Mouse (Mus musculus): ENCODE data around the gene 1700001O22Rik. TPM values are rescaled to one million over a fixed set of nuclear protein-coding genes. Genes with fewer than 3 reads are reported as not detected.

Gene 1700001O22Rik
- total and polyA plus RNA-seq, 3 experiments = not detected

DNA sequence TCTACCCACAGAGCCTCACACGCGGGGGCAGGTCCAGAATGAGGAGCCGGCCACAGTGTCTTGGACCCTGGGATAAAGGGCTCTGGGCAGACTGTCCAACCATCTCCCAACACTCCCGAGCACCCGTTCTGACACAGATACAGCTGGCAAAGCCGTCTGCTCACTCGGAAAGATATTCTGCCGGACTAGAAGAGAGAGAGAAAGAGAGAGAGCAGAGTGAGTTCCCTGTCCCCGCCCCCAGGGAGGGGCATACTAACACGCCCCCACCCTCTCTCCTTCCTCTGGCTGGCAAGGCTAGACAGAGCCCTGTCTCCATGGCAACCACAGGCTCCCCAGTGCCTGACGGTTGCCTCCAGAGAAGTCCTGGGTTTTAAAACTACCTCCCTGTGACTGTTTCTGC lies 7.1 kb downstream of the 1700001O22Rik start:
- no peak overlapping the region for H3K9ac ChIP-seq (ENCODE audit: insufficient read depth, low read depth)
- in situ Hi-C loops (cut with MboI; ENCODE audit: low pct_ligation_motif_present, low pct_unique_long_range_greater_than_20kb, low sequenced_read_pairs) = no loop called here
- no peaks in the 10 kb centered on the region for H3K36me3 ChIP-seq (replicated peaks in 1 of 2; ENCODE audit: control insufficient read depth in 1 of 2, insufficient read depth in 1 of 2, low read length in 1 of 2)
- dilution Hi-C loops (cut with MboI; ENCODE audit: extremely low pct_ligation_motif_present, extremely low pct_unique_long_range_greater_than_20kb, low sequenced_read_pairs) = no loop called here
- H3K79me2 ChIP-seq (replicated peaks; ENCODE audit: control insufficient read depth, extremely low read depth, insufficient read depth, poor library complexity, severe bottlenecking) = no peaks in the 10 kb centered on the region
- H3K27me3 ChIP-seq (replicated peaks) = peaks cover 51% of the 10 kb centered on the region
- TF ChIP-seq MAZ (IDR thresholded peaks at IDR 0.05; ENCODE audit: low read depth, low read length) (peak; percentile 57; the same call in 1 of the 2 replicates), MXI1 (IDR thresholded peaks at IDR 0.05; ENCODE audit: low read depth, low read length) (0 out of 2 replicates have a peak, but pooled peaks have one; percentile 55), MEF2A (IDR thresholded peaks at IDR 0.05; ENCODE audit: borderline replicate concordance, low read depth, low read length) (0 out of 2 replicates have a peak, but pooled peaks have one; percentile 8), NRF1 (IDR thresholded peaks at IDR 0.05; ENCODE audit: low read depth, low read length) (no peak), KAT2A (IDR thresholded peaks at IDR 0.05; ENCODE audit: insufficient replicate concordance, low read length) (no peak), ZMIZ1 (IDR thresholded peaks at IDR 0.05; ENCODE audit: low read depth, low read length) (no peak)
- H3K4me1 ChIP-seq (ENCODE audit: control insufficient read depth in 1 of 2, insufficient read depth in 2 of 2) = peaks cover 11 to 35% of the 10 kb centered on the region in 2 experiments
- peak; percentile 85 for DNase-seq (ENCODE audit: extremely low read depth)
- no peaks in the 10 kb centered on the region for H3K9me3 ChIP-seq (replicated peaks; ENCODE audit: low read length)
- H3K27ac ChIP-seq (ENCODE audit: insufficient read depth, low read depth) = no peak overlapping the region
- H3K4me2 ChIP-seq (ENCODE audit: insufficient read depth, low read depth, poor library complexity, severe bottlenecking) = peak overlapping the region; percentile 23
- H3K4me3 ChIP-seq (replicated peaks in 1 of 3; ENCODE audit: low read depth in 2 of 3, low read length in 2 of 3, poor library complexity in 1 of 3) = peak overlapping the region in 2 of 3 experiments; percentile 24 to 36

DNA sequence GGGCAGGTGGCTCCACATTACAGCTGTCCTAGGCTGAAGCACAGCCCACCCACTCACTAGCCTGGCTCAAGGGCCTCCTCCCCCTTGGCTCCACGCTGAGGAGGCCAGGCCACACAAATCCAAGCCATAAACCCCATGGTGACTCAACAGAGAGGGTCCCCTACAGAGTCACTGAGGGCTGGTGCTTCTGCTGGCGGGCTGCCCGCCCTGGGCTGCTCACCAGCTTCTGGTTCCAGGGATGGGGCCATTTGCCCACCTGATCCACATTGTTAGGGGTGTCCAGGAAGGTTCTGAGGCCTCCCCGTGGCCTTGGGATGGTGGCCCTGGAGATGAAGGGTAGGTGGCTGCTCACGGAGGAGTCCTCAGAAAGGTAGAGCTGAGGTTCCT lies 7.6 kb downstream of the 1700001O22Rik start:
- Histone ChIP-seq H3K27me3 (replicated peaks) (peaks cover 46% of the 10 kb centered on the region), H3K27ac (ENCODE audit: insufficient read depth, low read depth) (no peak overlapping the region), H3K79me2 (replicated peaks; ENCODE audit: control insufficient read depth, extremely low read depth, insufficient read depth, poor library complexity, severe bottlenecking) (no peaks in the 10 kb centered on the region), H3K9ac (ENCODE audit: insufficient read depth, low read depth) (no peak overlapping the region), H3K4me3 (replicated peaks in 1 of 3; ENCODE audit: low read depth in 2 of 3, low read length in 2 of 3, poor library complexity in 1 of 3) (peak overlapping the region in 1 of 3 experiments; percentile 36), H3K4me2 (ENCODE audit: insufficient read depth, low read depth, poor library complexity, severe bottlenecking) (no peak overlapping the region), H3K9me3 (replicated peaks; ENCODE audit: low read length) (no peaks in the 10 kb centered on the region), H3K4me1 (ENCODE audit: control insufficient read depth in 1 of 2, insufficient read depth in 2 of 2) (peaks cover 11 to 35% of the 10 kb centered on the region in 2 experiments), H3K36me3 (replicated peaks in 1 of 2; ENCODE audit: control insufficient read depth in 1 of 2, insufficient read depth in 1 of 2, low read length in 1 of 2) (no peaks in the 10 kb centered on the region)
- in situ Hi-C loops (cut with MboI; ENCODE audit: low pct_ligation_motif_present, low pct_unique_long_range_greater_than_20kb, low sequenced_read_pairs) = no loop called here
- dilution Hi-C loops (cut with MboI; ENCODE audit: extremely low pct_ligation_motif_present, extremely low pct_unique_long_range_greater_than_20kb, low sequenced_read_pairs) = no loop called here
- DNase-seq (ENCODE audit: extremely low read depth) = no peak
- TF ChIP-seq UBTF (IDR thresholded peaks at IDR 0.05; ENCODE audit: low read depth, low read length) (no peak), USF1 (IDR thresholded peaks at IDR 0.05; ENCODE audit: low read depth, low read length) (no peak), NELFE (IDR thresholded peaks at IDR 0.05; ENCODE audit: low read depth, low read length) (no peak), KAT2A (IDR thresholded peaks at IDR 0.05; ENCODE audit: insufficient replicate concordance, low read length) (no peak), MAZ (IDR thresholded peaks at IDR 0.05; ENCODE audit: low read depth, low read length) (no peak), GABPA (IDR thresholded peaks at IDR 0.05; ENCODE audit: insufficient replicate concordance, low read depth, low read length) (no peak), MXI1 (IDR thresholded peaks at IDR 0.05; ENCODE audit: low read depth, low read length) (no peak), BHLHE40 (IDR thresholded peaks at IDR 0.05; ENCODE audit: low read depth, low read length) (no peak), ZC3H11A (IDR thresholded peaks at IDR 0.05; ENCODE audit: low read depth, low read length) (no peak), ELF1 (IDR thresholded peaks at IDR 0.05; ENCODE audit: low read depth, low read length) (no peak), MAFK (IDR thresholded peaks at IDR 0.05; ENCODE audit: insufficient replicate concordance, low read length) (no peak), ZMIZ1 (IDR thresholded peaks at IDR 0.05; ENCODE audit: low read depth, low read length) (no peak), CHD2 (IDR thresholded peaks at IDR 0.05; ENCODE audit: low read length) (no peak), POLR2A (IDR thresholded peaks at IDR 0.05; ENCODE audit: low read depth, low read length) (no peak), USF2 (conservative IDR thresholded peaks at IDR 0.05; ENCODE audit: low read depth, low read length) (no peak), NRF1 (IDR thresholded peaks at IDR 0.05; ENCODE audit: low read depth, low read length) (no peak), SMC3 (IDR thresholded peaks at IDR 0.05; ENCODE audit: low read depth, low read length) (no peak), CHD1 (IDR thresholded peaks at IDR 0.05; ENCODE audit: low read depth, low read length) (no peak), MAX (IDR thresholded peaks at IDR 0.05; ENCODE audit: low read length) (no peak)

Data from CH12.LX (cell line).